Mouse (Mus musculus) lung, adult 2 months (tissue): ENCODE data around the gene 1700019A02Rik.

ENCODE experiments used
- CTCF ChIP-seq: fragments of 200-500 bp; IDR thresholded peaks from 2 replicates; pipeline ENCODE4 v1.5.1; 2011; ENCODE audit warnings: mild to moderate bottlenecking, low read length, control low read depth; ENCODE audit not compliant: insufficient read depth
- POLR2A ChIP-seq: fragments of 200-500 bp; IDR thresholded peaks from 2 replicates; pipeline ENCODE4 v1.6.1; 2011; ENCODE audit warnings: low read depth, mild to moderate bottlenecking, control low read depth, low read length, borderline replicate concordance; ENCODE audit errors: extremely low read depth

- no peak for TF ChIP-seq POLR2A
- TF ChIP-seq CTCF: no peak
These were observed 1.1 kb downstream of the 1700019A02Rik start for GRCm38 (mm10) chr1:53186301-53186700.
